Mouse (Mus musculus): ENCODE measurements around the gene Sall2. TPM values are rescaled to one million over a fixed set of nuclear protein-coding genes. Genes with fewer than 3 reads are reported as not detected.

Sall2 gene
- polyA plus RNA-seq, 3 experiments from 2014 or later, result 1.5 to 4.4 (median 3.9) TPM

GRCm38 (mm10) chr14:52295558-52296264 is 32.9 kb downstream of the Sall2 start:
- ATAC-seq, result peak; percentile 75

DNA sequence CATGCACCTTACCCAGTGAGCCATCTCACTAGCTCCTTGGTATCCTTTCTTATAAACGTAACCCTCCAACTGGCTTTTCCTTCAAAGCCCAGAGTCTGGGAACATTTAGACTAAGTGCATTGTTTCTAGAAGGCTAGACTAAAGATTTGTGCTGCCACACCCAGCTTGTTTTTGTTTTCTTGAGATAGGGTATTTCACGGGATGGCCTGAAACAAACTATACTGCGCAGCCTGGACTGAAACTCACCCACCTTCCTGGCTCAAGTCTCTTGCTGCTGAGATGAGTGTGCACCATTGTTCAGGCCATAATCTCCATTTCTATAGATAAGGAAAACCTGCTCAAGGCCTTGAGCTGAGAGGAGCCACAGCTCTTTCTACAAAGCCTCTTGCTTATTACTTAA is 44.4 kb downstream of the Sall2 start:
- no peak for ATAC-seq

GRCm38 (mm10) chr14:52283629-52284028 is 44.9 kb downstream of the Sall2 start:
- no peak for ATAC-seq

- no peak for ATAC-seq
Measured at GRCm38 (mm10) chr14:52279747-52280120, 48.8 kb downstream of the Sall2 start.

- ATAC-seq, result peak; percentile 95
Measured at GRCm38 (mm10) chr14:52278932-52279746, 49.4 kb downstream of the Sall2 start, which contains the start of the genes Tox4 and Rab2b. Tox4 (plus strand) TSS chr14:52279146. Rab2b (minus strand) TSS chr14:52279545.

DNA sequence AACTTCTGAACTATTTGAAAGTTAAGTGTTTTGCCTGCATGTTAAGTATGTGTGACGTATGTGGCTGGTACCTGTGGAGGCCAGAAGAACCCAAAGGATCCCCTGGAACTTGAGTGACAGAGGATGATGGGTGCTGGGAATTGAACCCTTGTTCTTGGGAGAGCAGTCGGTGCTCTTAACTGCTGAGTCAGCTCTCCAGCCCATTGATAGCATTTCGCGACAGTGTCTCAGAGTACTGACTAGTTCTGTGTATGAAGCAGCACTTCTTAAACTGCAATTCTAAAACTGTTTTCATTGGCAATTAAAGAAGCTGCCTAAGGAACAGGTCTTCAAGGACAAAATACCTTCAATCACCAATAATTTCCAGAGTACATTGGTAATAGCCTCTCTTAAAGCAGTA is 51.4 kb downstream of the Sall2 start:
- ATAC-seq, result no peak

DNA sequence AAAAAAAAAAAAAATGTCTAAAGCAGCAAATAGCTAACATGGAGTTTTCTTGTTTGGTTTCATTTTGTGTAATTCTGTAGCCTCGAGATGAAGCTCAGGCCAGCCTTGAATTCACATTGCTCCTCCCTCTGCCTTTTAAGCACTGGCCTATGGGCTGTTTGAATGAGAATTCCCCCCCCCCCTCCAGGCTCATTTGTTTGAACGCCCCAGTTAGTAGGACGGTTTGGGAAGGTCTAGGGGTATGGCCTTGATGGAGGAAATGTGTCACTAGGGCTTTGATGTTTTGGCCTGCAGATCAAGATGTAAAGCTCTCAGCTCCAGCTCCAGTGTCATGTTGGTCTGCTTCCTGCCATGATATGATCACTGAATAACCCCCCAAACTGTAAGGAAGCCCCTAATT is 55.8 kb downstream of the Sall2 start:
- peak; percentile 48 for ATAC-seq

Other genes starting within 250 kb of the Sall2 start
- gene Hnrnpc, start 224.7 kb downstream of the Sall2 start, polyA plus RNA-seq (2017; shearing (Covaris generic)), result 100 to 1,000 TPM; 399 to 498 (median 471) TPM
- 100 to 1,000 TPM in 1 of 3 experiments, 10 to 100 TPM in 2; 79.7 to 117 (median 94.9) TPM for gene Rpgrip1, start 218.1 kb downstream of the Sall2 start, polyA plus RNA-seq (2017; shearing (Covaris generic))
- gene Supt16, start 131.3 kb downstream of the Sall2 start, polyA plus RNA-seq (2017; shearing (Covaris generic)), result 10 to 100 TPM; 44.2 to 48.2 (median 46.3) TPM
- 10 to 100 TPM; 61.5 to 84.9 (median 76.6) TPM for gene Chd8, start 71.0 kb downstream of the Sall2 start, polyA plus RNA-seq (2017; shearing (Covaris generic))
- 10 to 100 TPM; 72.4 to 95.3 (median 75.9) TPM for gene Tox4, start 49.6 kb downstream of the Sall2 start, polyA plus RNA-seq (2017; shearing (Covaris generic))
- gene Rab2b, start 49.2 kb downstream of the Sall2 start, polyA plus RNA-seq (2017; shearing (Covaris generic)), result 10 to 100 TPM; 17.2 to 25.9 (median 23.6) TPM
- gene Mettl3, start 23.6 kb downstream of the Sall2 start, polyA plus RNA-seq (2017; shearing (Covaris generic)), result 10 to 100 TPM; 37.5 to 63.7 (median 40.4) TPM
- gene Olfr1513, start 27.6 kb upstream of the Sall2 start, polyA plus RNA-seq (2017; shearing (Covaris generic)), result not detected
- not detected for gene Olfr1512, start 50.4 kb upstream of the Sall2 start, polyA plus RNA-seq (2017; shearing (Covaris generic))
- gene Olfr1511, start 68.6 kb upstream of the Sall2 start, polyA plus RNA-seq (2017; shearing (Covaris generic)), result not detected
- under 1 TPM in 1 of 3 experiments, not detected in 2; 0.17 TPM for gene Olfr1510, start 85.6 kb upstream of the Sall2 start, polyA plus RNA-seq (2017; shearing (Covaris generic))
- not detected for gene Olfr1509, start 114.2 kb upstream of the Sall2 start, polyA plus RNA-seq (2017; shearing (Covaris generic))
- gene Olfr1508, start 138.7 kb upstream of the Sall2 start, polyA plus RNA-seq (2017; shearing (Covaris generic)), result not detected
- under 1 TPM in 1 of 3 experiments, not detected in 2; 0.63 TPM for gene Olfr1507, start 167.0 kb upstream of the Sall2 start, polyA plus RNA-seq (2017; shearing (Covaris generic))

Data from inflammation-experienced regulatory T-cells, adult 6 months (primary cell).